Mouse (Mus musculus): ENCODE results near the gene Ttf1.
A peak's percentile ranks its signal among the peaks of the same experiment; 100 is the strongest.
"Not testable (repeated sequence)": the region's sequence is repeated elsewhere in the genome, so short reads cannot be mapped to it uniquely, and the experiment has no call there.

Ttf1 gene

GRCm38 (mm10) chr2:29054991-29055390 is 5.1 kb upstream of the Ttf1 start, which contains the start of gene Cfap77:
Gene Cfap77, minus strand, starts transcription at chr2:29055066.
- peak in 1 of 2 experiments; percentile 34 for DNase-seq (ENCODE audit: low spot score in 2 of 2)

GRCm38 (mm10) chr2:29065796-29066195 is 5.7 kb downstream of the Ttf1 start:
- DNase-seq (ENCODE audit: low spot score in 2 of 2), result no peak

GRCm38 (mm10) chr2:29066410-29066809 is 6.3 kb downstream of the Ttf1 start:
- no peak for DNase-seq (ENCODE audit: low spot score in 2 of 2)

- DNase-seq (ENCODE audit: low spot score in 2 of 2), result no peak
Observed at GRCm38 (mm10) chr2:29074676-29075075, 14.6 kb downstream of the Ttf1 start.

- no peak for DNase-seq (ENCODE audit: low spot score in 2 of 2)
Observed at GRCm38 (mm10) chr2:29075331-29076070, 15.4 kb downstream of the Ttf1 start.

- no peak for DNase-seq (ENCODE audit: low spot score in 2 of 2)
Observed at GRCm38 (mm10) chr2:29076226-29076625, 16.2 kb downstream of the Ttf1 start.

GRCm38 (mm10) chr2:29081965-29082364 is 21.9 kb downstream of the Ttf1 start:
- DNase-seq (ENCODE audit: low spot score in 2 of 2), result no peak

GRCm38 (mm10) chr2:29086026-29086425 is 26.0 kb downstream of the Ttf1 start:
- DNase-seq (ENCODE audit: low spot score in 2 of 2), result no peak

- not testable (repeated sequence) for DNase-seq (ENCODE audit: low spot score in 2 of 2)
Observed at GRCm38 (mm10) chr2:29089276-29089675, 29.2 kb downstream of the Ttf1 start.

- no peak for DNase-seq (ENCODE audit: low spot score in 2 of 2)
Observed at GRCm38 (mm10) chr2:29095674-29096073, 35.6 kb downstream of the Ttf1 start.

- DNase-seq (ENCODE audit: low spot score in 2 of 2), result no peak
Observed at GRCm38 (mm10) chr2:29096751-29097150, 36.7 kb downstream of the Ttf1 start.

- no peak for DNase-seq (ENCODE audit: low spot score in 2 of 2)
Observed at GRCm38 (mm10) chr2:29097465-29097864, 37.4 kb downstream of the Ttf1 start.

GRCm38 (mm10) chr2:29097955-29098354 is 37.9 kb downstream of the Ttf1 start:
- not testable (repeated sequence) for DNase-seq (ENCODE audit: low spot score in 2 of 2)

GRCm38 (mm10) chr2:29098786-29099185 is 38.7 kb downstream of the Ttf1 start:
- DNase-seq (ENCODE audit: low spot score in 2 of 2), result no peak

GRCm38 (mm10) chr2:29099646-29100045 is 39.6 kb downstream of the Ttf1 start:
- no peak for DNase-seq (ENCODE audit: low spot score in 2 of 2)

- DNase-seq (ENCODE audit: low spot score in 2 of 2), result no peak
Observed at GRCm38 (mm10) chr2:29100822-29101534, 40.9 kb downstream of the Ttf1 start.

GRCm38 (mm10) chr2:29102416-29103377 is 42.6 kb downstream of the Ttf1 start:
- DNase-seq (ENCODE audit: low spot score in 2 of 2), result not testable (repeated sequence)

GRCm38 (mm10) chr2:29120969-29121368 is 60.9 kb downstream of the Ttf1 start:
- no peak for DNase-seq (ENCODE audit: low spot score in 2 of 2)

GRCm38 (mm10) chr2:29122446-29122845 is 62.4 kb downstream of the Ttf1 start:
- no peak for DNase-seq (ENCODE audit: low spot score in 2 of 2)

GRCm38 (mm10) chr2:29123907-29124569 is 64.0 kb downstream of the Ttf1 start, which contains the start of gene Setx:
Gene Setx, plus strand, starts transcription at chr2:29124181.
- DNase-seq (ENCODE audit: low spot score in 2 of 2), result no peak

- DNase-seq (ENCODE audit: low spot score in 2 of 2), result no peak
Observed at GRCm38 (mm10) chr2:29124571-29124935, 64.5 kb downstream of the Ttf1 start.
